Mouse (Mus musculus) thymus, adult 18-20 months (tissue): ENCODE measurements around the gene Ugt1a10.

ENCODE experiments used
- DNase-seq, 2 experiments: peaks; one replicate each; pipeline ENCODE4 v3.0.0; 2022; ENCODE audit warnings: mixed read lengths in 2 of 2

Ugt1a10 gene

GRCm38 (mm10) chr1:88257681-88258080 is 202.5 kb downstream of the Ugt1a10 start:
- no peak for DNase-seq

- DNase-seq = no peak
Measured at GRCm38 (mm10) chr1:88258361-88258760, 203.2 kb downstream of the Ugt1a10 start.

DNA sequence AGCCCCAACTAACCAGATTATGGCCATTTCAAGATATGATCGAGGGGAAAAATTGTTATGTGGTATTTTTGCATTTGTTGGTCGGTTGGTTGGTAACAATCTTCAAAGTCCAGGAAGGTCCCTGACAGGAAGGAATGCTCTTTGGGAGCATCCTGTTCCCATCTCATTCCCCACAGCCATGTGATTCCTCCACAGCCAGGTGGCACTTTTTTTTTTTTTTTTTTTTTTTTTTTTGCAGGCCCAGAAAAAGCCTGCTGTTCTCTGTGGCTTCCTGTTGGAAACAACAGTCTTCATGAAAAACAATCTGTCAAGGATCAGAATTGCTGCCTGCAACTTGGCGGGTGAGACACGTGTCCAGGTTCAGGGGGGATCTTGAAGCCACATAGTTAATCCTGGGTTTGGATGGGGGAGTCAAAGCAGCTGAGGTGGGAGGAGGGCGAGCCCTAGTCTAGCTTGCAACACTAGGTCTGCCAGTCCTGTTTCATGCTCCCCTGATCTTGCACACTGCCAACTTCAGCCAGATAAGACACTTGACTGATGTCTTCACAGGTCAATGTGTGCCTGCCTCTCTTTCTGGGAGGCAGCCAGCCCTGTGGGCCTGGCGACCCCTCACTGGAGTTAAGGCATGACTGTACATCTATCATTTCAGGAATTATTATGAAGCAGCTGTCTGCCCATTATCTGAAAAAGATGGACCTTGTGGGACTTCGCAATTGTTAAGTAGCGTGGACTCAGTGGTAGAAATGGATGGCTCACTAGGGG is 203.9 kb downstream of the Ugt1a10 start:
- no peak for DNase-seq

- peak in 1 of 2 experiments; percentile 32 for DNase-seq
Measured at GRCm38 (mm10) chr1:88259643-88260024, 204.4 kb downstream of the Ugt1a10 start.

GRCm38 (mm10) chr1:88260114-88260513 is 204.9 kb downstream of the Ugt1a10 start:
- peak in 1 of 2 experiments; percentile 27 for DNase-seq

- no peak for DNase-seq
Measured at GRCm38 (mm10) chr1:88260604-88261377, 205.6 kb downstream of the Ugt1a10 start.

- DNase-seq = no peak
Measured at GRCm38 (mm10) chr1:88261706-88262105, 206.5 kb downstream of the Ugt1a10 start.

DNA sequence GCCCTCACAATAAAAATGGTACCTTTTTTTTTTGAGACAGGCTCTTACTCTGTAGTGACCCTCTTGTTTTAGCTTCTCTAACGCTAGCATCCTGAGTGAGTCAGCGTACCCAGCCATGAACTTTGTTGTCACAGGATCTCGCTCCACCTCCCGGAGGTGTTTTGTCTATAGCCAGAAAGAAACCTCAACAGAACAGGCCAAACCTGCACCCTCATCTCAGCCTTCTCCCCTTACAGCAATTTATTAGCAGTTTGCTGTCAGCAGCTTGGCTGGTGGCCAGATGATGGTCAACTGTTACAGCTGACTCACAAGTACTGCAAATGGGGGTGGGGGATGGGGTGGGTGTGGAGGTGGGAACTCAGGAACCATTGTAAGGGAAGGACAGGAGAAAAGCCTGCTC is 207.1 kb downstream of the Ugt1a10 start:
- peak in 1 of 2 experiments; percentile 25 for DNase-seq

DNA sequence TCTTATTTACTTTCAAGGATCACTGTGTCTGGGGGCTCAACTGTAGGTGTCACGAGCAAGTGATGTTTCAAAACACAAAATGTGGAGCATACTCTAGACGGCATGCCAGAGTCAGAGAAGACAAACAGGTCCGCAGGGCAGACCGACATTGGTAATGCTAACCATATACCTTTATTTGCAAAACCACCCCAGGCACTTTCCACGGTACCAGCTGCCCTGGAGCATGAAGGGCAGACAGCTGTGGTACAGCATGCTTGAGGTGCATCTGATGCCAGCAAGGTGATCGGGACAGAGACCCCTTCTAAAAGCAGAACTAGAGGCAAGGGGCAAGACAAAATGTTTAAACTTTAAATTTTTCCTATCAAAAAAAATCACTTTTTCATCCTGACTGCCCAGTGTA is 207.8 kb downstream of the Ugt1a10 start:
- DNase-seq = no peak

DNA sequence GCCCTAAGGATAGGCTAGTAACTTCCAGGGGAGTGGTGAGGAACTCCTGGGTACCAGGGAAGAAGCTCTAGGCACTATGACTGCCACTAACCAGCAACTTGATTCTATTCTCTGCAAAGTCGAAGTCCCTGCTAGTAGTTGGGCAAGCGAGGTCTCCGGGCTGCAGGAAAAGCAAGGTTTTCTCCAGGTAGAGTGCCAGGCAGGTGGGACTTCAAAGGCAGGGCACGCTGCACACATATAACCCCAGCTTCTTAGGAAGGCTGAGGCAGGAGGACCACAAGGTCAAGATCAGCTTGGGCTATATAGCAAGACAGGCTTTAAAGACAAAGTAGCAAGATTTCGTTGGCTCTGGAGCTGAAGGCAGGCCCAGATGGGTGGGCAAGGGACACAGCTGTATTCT is 208.6 kb downstream of the Ugt1a10 start:
- peak in 1 of 2 experiments; percentile 21 for DNase-seq

DNA sequence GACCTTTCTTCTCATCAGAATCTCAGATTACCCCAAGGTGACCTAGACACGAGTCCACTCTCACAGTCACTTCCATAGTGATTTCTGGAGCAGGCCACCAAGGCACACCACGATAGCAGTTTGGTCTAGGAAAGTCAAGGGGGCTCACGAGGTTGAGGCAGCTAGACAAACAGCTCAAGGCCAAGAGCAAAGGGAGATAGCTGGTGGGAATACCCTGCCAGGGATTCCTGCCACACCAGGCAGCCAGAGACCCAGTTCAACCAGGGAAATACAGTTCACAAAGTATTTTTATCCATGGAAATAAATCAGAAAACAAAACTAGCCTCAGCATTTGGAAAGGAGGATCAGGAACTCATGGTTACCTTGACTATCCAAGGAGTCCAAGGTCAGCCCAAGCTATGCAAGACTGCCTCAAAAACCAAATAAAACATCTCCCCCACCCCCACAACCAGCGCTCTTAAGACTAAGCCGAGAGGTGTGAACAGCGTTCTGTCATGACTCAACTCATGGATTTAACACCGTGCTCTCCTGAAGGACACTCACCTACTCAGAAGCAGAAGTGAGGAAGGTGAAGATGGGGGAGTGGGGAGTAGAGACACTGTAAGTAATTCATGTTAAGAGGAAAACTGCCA is 209.2 kb downstream of the Ugt1a10 start:
- DNase-seq = no peak

DNA sequence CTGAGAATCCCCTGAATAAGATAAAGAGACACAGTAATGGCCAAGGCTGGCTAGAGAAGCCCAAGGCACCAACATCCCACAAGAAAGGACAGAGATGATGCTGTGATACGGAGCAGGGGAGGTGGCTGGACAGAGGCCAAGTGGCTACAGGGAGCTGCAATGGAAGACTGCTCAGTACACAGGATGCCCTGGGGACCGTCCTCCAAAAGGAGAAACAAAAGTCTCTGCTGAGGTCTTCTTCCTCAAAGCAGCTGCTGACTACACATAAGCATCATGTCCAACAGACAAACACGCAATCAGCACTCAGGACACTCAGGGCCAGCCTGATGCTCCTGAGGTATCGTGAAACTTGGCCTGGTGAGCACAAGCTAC is 209.7 kb downstream of the Ugt1a10 start:
- no peak for DNase-seq

DNA sequence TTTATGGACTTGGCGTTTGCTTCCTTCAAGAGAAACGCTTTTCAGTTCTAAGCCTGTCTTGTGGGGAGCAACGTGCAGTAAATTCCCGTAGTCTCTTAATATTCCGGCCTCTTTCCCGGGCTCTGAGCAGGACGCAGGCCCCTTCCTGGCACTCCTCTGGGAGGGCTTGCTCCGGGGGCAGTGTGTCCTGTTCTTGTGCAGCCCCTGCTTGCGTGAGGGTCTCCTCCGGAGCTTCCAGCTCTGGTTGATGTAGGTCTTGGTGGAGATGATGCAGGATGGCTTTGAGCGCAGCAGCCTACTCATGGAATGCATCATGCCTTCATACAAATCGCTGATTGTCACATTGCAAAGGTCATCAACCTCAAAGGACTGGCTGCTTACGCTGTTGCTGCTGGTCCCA is 210.9 kb downstream of the Ugt1a10 start:
- peak in 1 of 2 experiments; percentile 17 for DNase-seq

DNA sequence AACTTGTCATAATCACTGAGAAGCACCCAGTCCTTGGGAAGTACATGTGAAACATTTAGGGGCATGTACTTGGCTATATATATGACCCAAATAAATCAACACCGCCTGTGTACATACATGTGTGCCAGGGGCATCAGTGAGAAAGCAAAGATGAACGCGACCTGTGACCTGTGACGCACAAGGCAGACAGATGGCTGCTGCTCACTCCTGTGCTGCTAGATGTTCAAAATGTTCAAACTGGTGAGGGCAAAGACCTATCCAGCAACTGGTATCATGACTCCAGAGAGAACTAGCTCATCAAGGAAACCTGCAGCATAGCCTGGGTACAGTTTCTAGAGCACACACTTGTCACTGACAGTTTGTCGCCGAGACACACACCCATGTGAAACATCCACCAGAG is 212.3 kb downstream of the Ugt1a10 start:
- peak in 1 of 2 experiments; percentile 3 for DNase-seq

DNA sequence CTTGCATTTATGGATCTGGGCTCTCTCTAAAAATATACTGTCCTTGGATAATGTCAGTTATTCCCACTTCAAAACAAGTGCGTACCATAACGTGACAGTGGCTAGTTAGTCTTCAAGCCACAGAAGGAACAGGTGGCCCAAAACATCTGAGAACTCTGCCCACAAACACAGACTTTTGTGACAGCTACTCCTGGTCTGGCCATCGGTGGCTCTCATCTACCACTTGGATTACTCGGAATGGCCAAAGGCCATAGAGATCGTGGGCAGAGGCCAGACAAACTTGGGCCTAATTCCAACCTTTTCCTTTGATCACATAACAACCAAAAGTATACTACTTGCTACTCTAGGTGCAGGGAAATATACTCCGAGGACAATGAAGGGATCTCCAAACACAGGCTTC is 212.9 kb downstream of the Ugt1a10 start:
- peak in 1 of 2 experiments; percentile 25 for DNase-seq
